Mouse (Mus musculus) layer of hippocampus, postnatal 36 days (tissue): ENCODE data around the gene Spata21. TPM values are rescaled to one million over a fixed set of nuclear protein-coding genes. Genes with fewer than 3 reads are reported as not detected.

ENCODE experiments used
- DNase-seq, 2 experiments: peaks; one replicate each; pipeline ENCODE4 v3.0.0; 2022
- total RNA-seq, 2 experiments: library from RNA; stranded (reverse); gene quantifications; 2 replicates each; pipeline ENCODE4 v1.2.3; 2021

Gene Spata21
- total RNA-seq, 2 experiments from 2014 or later = not detected

DNA sequence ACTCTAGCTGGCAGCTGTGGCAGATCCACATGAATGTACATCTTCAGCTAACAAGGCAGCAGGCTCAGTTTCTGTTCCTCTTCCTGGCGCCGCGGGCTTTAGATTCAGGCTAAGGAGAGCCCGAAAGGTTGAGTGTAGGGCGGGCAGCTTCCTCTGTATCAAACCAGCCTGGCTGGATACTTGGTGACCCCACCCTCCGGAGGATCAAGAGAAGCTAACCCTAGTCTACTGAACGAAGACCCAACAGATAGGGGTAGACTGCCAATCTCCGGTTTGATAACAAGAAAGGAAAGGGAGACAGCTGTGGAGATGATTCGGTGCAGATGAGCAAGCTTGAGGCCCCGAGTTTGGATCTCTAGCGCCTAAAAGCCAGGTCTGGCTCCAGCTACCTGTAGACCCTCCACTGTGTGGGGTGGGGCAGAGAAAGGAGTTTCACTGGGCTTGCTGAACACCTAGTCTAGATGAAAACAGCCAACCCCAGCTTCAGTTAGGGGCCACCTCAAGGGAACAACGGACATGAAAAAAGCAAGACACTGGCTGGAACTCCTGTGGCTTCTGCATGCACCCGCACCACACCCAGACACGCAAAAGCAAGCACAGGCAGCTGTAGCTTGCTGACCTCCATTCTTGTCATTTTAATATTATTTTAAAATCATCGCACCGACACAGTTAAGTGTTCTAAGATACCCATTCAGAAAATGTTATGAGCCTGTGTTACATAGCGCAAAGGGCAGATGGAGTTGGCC is 11.2 kb upstream of the Spata21 start:
- DNase-seq = no peak

DNA sequence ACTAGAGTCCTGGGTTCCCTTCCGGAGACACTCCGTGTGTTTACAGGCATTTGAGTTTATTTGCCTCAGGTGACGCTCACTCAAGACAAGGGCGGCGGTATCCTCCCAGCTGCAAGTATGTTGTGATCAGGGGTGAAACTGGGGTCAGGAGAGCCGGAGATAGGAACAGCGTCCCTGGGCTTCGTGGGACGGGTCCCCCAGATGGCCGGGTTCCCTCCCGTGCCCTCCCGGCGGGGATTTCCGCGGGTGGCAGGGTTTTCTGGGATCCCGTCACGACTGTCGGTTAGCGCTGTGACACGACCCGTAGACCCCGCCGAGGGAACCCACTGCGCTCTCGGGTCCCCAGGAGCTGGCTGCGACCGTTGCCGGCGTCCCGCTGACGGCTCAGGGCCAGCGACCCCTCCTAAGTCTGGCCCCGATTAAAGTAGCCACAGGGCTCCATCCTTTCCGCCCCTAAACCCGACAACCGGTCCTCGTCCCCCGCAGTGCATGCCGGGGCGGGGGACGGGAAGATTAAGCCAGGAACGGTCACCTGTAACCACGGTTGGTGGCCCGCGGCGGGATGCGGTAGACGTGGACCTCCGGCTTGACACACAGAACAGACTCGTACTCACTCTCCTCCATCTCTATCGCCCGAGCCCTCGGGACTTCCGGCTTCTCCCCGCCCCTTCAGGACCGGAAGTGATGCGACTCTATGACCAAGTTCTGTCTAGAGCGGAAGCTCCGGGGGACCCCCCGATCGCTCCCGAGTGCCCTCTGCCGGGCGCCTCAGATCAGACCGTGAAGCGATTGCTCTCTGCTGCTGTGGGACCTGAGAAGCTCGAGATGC is 10.2 kb upstream of the Spata21 start, which contains the start of gene Necap2:
Gene Necap2 (minus strand): TSS at position 677 of the 829 bp plus-strand sequence.
- peak; percentile 93 to 94 for DNase-seq

DNA sequence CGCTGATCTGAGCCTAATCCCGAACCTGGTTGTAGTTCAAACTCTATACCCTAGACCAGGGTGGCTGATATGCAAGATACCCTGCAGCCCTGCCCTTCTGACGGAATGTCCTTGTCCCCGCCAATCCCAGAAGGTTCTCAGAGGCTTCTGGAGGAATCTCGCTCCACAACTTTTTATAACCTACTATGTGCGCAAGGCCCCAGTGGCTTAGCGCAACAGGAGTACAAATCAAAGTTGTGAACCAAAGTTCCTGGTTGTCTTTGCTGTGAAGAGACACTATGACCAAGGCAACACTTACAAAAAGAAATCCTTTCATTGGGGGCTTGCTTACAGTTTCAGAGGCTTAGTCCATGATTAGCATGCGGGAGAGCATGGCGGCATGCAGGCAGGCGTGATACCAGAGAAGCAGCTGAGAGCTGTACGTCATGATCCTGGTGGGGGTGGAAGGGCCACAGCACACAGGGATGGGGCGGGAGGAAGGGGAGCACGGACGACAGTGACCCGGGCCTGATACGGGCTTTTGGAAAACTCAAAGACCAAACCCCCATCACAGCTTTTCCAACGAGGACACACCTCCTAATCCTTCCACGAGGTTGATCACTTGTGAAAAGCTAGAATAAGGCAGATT is 9.5 kb upstream of the Spata21 start:
- no peak for DNase-seq

DNA sequence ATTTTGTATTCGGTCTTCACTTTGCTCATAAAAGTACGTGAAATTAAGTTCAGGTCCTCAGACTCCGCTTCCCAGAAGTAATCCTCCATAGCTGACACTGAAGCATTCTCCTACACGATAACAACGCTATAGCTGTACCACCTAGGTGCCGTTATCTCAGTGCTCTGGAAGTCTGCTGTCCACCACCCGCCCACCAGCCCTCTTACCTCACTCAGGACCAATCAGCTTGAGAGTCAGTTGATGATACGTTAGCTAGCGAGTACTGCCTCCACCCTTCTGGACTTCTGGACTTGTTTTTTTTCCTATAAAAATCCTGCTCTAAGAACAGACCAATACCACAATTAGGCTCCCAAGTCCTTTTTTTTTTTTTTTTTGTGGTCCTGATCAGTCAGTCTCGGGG is 1.3 kb upstream of the Spata21 start:
- no peak for DNase-seq

DNA sequence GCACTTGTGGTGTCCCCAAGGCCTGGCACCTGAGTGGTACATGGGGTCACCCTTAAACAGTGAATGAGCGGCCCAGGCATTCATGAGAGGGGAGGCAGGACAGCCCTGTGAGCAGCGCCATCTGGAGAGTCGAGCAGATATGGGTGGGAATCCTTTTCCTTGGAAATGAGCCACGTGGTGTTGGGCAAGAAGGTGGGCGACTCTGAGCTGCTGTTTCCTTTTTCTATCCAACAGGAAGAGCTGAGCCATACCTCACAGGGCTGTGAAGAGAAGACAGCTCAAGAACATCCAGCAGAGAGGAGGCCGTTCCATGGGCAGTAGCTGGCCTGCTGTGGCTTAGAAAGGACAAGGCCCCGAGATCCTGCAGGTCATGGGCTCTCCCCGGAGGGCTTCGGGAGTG is 581 bp downstream of the Spata21 start:
- DNase-seq = no peak

DNA sequence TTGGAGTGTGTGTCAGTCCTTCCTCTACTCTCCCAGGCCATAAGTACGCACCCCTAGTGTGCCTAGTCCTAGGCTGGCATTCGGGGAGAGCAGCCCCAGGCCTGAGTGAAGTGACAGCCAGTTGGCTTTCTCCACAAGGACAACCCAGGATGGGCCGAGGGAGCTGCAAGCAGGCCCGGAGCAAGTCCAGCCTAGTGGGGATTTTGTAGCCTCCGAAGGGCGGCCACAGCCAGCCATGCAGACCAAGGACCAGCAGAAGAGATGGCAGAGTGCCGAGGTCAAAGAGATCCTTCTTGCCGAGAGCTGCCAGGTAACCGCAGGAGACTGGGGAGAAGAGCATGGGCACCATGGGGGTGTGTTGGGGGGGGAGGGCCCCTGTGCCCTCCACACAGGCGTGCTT is 6.9 kb downstream of the Spata21 start:
- no peak for DNase-seq

DNA sequence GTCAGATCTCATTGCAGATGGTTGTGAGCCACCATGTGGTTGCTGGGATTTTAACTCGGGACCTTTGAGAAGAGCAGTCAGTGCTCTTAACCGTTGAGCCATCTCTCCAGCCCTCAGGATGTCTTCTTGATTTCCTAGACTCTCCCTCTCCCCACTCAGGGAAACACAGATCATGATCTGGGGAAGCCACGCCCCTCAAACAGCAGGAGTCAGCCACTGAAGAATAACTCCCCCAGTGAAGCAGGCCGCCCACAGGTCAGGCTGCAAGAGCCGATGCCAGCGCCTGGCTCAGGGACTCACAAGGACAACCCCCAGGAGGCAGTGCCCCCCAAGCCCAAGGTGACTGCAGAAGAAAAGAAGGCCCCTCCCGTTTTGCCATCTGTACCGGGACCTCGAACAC is 8.6 kb downstream of the Spata21 start:
- no peak for DNase-seq

DNA sequence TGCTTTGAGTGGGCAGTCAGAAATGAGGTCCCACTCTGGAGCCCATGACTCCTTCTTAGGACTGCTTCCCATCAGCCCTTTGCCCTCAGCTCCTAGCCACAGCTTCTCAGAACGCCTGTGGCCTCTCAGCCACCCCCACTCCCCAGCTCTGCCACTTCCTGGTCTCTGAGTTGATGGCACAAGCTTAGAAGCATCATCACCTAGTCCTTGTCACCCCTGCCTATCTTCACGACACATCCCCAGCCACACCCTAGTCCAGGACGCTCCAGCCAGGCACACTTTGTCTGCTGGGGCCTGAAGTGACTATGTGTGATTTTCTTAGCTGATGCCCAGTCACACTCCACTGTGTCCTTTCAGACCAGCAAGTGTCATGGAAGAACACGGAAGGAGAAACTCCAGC is 10.8 kb downstream of the Spata21 start:
- DNase-seq = no peak

DNA sequence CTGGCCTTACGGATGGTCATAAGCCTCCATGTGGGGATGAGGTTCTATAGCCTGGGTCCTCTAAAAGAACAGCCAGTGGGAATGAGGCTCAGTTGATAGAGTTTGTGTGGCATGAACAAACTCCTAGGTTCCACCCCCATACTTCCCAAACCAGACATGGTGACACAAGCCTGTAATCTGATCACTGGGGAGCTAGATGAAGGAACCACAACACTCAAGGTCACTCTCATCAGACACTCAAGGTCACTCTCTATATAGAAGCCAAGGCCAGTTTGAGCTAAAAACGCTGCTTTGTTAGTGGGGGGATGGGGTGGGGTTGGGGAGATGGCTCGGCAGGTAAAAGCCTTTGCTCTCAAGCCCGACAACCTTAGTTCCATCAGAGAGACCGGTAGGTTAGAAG is 11.8 kb downstream of the Spata21 start:
- DNase-seq = no peak

DNA sequence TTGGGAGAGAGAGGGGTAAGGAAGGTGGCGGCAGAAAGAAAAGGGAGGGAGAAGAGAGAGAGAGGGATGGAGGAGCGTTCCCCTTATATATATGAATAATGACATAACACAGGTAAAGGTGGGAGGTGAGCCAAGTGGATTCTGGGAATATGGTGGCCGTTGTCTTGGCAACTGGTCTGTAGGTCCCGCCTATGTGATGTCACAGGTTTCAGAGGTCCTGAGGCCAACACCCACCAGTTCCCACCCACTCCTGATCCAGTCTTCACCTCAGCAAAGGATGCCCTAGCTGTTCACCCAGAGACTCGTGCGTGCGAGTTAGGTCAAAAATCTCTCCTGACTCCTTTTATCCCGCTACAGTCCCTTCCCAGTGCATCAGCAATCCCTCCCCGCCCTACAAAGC is 13.2 kb downstream of the Spata21 start:
- DNase-seq = no peak

DNA sequence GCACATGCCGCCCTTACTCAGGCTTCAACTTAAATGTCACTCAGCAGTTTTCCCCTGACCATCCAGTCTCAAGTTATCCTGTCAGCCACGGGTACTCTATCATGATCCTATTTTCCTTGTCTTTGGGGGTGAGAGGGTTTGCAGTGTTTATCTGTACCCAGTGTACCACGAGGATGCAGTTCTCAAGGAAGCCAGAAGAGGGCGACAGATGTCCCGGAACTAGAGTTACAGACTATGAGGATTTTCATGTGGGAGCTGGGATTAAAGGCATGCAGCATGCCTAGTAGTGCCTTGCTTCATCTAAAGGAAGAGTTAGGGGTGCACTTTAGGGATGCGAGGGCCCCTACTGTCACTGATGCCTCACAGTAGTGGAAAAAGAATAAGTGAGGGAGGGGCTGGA is 13.7 kb downstream of the Spata21 start:
- no peak for DNase-seq

DNA sequence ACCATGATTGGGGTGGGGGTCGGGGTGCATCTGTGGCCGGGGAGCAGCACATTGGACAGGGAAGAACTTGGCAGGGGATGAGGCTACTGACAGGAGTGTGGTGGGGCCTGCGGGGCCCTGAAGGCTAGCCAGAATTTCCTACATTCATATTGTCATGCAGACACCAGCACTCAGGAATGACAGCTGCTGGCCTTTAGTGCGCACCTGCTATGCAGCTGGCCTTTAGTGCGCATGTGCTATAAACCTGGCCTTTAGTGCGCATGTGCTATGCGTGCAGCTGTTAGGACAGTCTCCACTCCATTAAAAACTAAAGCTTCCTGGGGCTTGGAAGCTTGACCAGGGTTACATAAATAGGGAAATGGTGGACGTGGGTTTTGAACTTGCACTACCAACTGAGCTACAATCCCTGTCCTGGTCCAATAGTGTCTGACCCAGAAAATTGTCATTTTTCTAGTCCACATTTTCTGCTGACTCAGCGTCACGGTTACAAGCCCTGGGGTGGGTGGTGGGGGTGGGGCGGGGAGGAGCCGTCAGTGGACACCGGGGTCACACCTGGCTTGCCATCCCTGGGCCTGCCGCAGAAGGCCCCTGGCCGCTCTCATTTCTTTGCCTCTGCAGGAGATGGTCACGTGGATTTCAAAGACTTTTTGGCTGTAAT is 18.5 kb downstream of the Spata21 start:
- DNase-seq = no peak

DNA sequence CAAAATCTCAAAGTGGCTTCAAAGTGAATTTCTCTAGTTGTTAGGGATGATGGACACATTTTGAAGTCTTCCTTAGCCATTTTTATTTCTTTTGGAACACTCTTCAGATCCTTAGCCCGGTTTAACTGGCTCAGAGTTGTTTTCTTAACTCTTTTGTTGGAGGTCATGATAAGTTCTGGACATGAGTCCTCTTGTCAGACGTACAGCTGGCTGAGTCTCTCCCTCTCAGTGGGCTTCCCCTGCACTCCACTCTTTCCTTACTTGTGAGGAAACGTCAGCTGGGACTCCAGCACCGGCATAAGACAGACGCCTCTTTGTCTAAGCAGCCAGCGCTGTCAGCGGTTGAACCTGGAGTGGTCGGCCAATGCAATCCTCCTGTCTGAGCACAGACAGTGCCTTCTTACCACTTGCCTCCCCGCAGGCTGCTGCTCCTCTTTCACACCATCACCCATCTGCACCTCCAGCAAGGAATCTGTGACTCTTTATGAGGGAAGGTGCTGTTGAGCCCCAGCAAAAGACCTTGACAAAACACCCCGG is 20.1 kb downstream of the Spata21 start:
- DNase-seq = no peak

DNA sequence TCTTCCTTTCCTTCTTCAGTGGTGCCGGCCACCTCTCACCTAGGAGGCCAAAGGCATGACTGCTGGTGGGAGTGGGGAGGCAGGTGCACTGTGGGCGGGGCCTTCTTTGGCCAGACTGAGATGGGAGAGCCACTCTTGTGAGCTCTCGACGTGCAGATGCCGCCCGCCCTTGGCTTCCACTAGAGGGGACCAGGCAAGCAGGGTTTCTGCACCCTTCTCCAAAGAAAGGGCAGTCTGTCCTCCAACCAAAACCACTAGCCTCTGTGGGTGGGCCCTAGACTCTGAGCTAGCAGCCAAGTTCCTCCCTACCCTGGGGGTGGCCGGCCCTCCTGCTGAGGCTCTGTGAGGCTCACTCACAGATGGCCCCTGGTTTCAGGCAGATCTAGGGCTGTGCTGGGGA is 25.7 kb downstream of the Spata21 start:
- peak in 1 of 2 experiments; percentile 32 for DNase-seq

DNA sequence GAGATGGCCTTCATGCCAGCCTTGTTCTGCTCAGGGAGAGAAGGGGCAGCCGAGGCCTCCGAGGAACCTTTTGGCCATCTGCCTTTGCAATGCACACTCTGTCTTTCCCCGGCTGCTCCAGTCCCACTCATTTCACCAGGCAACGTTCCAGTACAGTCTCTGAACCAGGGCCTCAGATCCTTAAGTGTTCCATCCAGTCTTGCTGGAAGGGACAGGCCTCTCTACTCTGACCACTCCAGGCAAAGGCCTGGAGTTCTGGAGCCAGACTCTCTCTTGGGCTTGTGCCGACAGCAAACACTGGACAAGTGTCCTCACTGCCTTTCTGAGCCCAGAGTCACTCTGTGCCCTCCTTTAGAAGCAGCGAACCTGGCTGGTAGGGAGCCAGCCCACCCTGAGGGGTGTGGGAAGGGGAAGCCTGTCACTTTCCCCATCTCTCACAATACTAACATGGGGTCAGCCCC is 26.4 kb downstream of the Spata21 start:
- peak; percentile 44 to 58 for DNase-seq

DNA sequence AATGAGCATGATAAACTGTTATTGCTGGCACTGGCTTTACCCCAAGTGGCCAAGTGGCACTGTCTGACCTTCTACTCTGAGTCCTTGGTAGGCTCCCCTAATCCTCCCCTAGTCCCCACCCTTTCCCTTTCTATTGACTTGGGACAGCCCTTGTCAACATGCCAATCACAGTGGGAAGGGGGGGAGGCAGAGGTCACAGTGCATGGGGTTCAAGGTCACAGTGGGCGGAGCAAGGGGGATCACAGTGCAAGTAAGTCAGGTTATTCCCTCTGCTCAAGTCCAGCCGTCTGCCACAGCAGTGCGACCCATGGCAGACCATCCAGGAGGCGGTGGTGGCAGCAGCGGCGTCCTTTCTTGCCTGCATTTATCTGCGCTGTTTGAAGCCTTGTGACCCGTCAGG is 27.3 kb downstream of the Spata21 start:
- DNase-seq = no peak

DNA sequence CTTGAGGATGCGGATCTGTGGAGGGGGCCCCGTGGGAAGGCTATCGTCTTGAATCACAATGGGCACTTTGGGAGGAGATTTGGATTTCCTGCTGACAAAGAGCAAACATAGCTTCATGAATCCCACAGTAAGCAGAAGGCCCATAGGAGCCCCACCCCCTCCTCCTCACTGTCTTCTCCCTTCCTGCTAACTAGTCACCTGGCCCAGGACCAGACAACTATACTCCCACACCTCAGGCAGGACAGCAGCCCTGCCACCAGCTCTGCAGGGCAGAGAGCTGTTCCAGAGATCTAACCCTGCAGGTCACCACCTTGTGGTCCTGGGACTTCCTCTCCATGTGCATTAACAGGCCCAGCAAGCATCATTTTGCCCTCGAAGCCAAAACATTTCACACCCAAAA is 30.6 kb downstream of the Spata21 start:
- DNase-seq = no peak

DNA sequence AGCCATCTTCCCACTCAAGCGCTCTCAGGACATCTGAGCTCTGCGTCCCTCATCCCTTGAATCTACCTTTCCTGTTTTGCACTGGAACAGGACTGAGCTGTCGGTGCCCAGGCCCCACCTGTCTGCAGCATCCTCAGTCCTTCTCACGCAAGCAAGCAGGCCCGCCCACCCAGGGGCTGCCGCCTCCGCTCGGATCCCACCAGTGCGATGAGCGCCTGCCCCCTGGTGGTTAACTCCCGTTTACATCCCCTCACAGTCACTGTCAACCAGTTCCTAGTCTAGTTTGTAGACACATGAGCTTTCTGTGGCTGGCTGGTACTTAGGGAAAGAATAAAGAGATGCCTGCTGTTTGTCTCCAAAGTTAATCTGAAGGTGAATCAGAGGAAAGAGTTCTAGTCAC is 32.6 kb downstream of the Spata21 start:
- peak; percentile 65 to 68 for DNase-seq

DNA sequence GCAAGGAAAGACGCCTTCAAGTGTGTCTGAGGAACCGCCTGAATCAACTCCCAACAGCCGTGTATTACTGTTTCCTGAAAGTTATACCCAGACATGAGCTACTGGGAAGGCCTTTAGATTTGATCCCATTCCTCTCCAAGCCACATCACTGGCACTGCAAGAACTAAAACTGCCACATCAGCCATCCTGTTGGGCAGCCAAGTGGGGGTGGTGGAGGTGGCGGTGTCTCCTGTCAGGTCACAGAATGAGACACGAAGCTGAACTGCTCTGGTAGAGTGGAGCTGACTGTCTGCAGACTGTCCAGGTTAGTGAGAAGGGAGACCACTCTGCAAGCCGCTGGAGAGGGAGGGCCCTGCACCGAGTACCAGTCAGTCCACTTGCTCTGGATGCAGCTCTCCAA is 34.5 kb downstream of the Spata21 start:
- no peak for DNase-seq

DNA sequence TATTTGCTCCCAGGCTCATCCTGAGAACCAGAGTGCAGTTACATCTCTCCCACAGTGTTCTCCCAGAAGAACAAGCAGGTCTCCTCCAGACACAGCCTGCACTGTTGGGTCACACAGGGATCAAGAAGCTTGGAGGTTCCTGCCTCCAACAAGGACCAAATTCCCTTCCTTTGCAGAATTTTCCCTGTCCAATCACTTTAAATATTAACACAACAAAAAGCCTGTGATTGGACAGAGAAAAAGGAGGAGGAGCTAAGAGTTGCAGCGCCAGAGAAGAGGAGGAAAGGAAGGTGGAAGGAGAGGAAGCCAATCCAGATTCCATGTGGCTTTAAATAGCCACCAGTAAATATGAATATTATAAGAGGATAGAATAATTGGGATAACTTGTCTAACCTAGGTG is 34.9 kb downstream of the Spata21 start:
- DNase-seq = no peak

DNA sequence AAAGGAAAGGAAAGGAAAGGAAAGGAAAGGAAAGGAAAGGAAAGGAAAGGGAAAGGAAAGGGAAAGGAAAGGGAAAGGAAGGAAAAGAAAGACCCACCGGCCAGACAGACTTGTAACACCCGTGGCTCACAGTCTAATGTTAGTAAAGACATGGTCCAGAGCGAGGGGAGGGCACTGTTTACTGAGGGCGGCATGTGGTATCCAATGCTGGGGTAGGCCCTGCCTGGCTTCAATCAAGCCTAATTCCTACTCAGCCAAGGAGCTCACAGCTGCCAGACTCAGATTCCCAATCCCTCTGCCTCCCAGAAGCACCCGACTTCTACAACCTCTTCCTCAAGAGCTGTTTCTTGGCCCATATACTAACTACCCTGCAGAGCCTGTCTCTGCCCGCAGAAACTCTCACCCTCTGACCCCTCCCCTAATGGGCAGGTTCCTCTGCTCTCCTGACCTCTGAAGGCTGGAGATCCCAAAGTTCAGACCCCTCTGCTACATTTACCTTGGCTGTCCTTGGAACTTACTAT is 41.1 kb downstream of the Spata21 start:
- DNase-seq = no peak

DNA sequence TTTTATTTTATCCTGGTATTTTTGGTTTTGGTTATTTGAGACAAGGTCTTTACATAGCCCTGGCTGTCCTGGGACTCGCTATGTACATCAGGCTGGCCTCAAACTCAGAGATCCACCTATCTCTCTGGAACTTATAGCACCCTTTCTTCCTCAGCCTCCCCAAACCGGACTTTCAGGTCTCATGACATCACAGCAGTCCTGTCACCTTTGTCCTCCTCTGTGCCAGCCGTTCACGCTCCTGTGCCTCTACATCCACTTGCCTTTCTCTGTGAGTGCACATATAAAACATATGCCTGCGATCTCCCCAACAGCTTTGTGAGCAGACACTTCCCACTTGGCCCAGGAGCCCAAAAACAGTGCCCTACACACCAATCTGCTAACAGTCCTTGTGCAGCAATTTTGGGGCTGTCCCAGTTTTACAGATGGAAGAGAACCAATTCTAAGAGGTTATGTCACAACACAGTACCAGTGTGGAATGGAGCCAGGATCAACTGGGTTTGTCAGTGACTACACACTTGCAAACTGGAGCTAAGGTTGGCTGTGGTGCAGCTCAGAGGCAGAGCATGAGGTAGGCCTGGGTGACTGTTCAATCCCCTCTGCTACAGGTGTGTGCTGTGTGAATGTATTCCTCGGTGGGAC is 42.7 kb downstream of the Spata21 start:
- peak in 1 of 2 experiments; percentile 34 for DNase-seq
